Mouse (Mus musculus): ENCODE data around the gene Zfyve27. TPM values are rescaled to one million over a fixed set of nuclear protein-coding genes. Genes with fewer than 3 reads are reported as not detected.

Zfyve27 gene
- polyA plus RNA-seq, 1 experiment from 2014 or later: 27.7 TPM

DNA sequence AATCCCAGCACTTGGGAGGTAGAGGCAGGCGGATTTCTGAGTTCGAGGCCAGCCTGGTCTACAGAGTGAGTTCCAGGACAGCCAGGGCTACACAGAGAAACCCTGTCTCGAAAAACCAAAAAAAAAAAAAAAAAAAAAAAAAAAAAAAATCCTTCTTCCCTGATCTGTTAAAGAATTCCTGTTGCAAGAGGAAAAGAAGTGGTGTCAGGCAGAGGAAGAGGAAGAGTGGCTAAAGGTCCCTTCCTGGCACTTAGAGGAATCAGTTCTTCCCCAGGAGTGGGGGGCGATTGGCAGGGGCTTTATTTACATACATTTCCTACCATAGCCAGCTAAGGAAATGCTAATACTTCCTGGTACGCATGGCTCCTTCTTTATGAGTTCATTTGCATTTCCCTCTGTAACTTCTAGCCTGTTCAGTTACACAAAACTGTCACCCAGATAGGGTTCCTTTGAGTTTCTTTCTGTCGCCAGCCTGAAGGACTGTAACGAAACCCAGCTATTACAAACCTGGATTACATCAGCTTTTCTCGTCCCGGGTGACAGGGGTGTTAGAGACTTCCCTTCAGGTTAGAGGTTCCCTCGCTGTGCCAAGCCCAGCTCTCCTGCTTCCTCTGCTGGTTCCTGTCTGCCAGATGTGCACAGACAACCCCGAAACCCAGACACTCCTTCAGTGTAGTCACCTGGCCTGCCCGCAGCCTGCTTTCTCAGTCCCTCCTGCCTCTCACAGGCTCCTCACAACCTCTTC, 6.1 kb upstream of the Zfyve27 start:
- Histone ChIP-seq H3K4me3 (no peak overlapping the region), H3K4me1 (replicated peaks) (peaks cover 14% of the 10 kb centered on the region), H3K4me2 (peak overlapping the region; percentile 18; the same call in 1 of the 2 replicates), H3K27me3 (replicated peaks) (no peaks in the 10 kb centered on the region), H3K9me3 (replicated peaks) (no peaks in the 10 kb centered on the region), H3K9ac (0 out of 2 replicates have a peak overlapping the region, but pooled peaks have one; percentile 0), H3K36me3 (0 out of 2 replicates have a peak, but pooled peaks cover 2% of the 10 kb centered on the region), H3K27ac (ENCODE audit: poor library complexity, severe bottlenecking) (no peak overlapping the region)
- no peak for ATAC-seq (ENCODE audit: insufficient number of reproducible peaks, low FRiP score)
- WGBS: 36% methylated on average over 12 of the region's 12 CpGs

- no peaks in the 10 kb centered on the region for H3K27me3 ChIP-seq (replicated peaks)
- 0 out of 2 replicates have a peak overlapping the region, but pooled peaks have one; percentile 0 for H3K9ac ChIP-seq
- no peak for ATAC-seq (ENCODE audit: insufficient number of reproducible peaks, low FRiP score)
- no peak overlapping the region for H3K27ac ChIP-seq (ENCODE audit: poor library complexity, severe bottlenecking)
- peaks cover 14% of the 10 kb centered on the region for H3K4me1 ChIP-seq (replicated peaks)
- 17% methylated on average over 13 of the region's 13 CpGs for WGBS
- peak overlapping the region; percentile 18 for H3K4me2 ChIP-seq
- no peak overlapping the region for H3K4me3 ChIP-seq
- H3K36me3 ChIP-seq: no peaks in the 10 kb centered on the region
- no peaks in the 10 kb centered on the region for H3K9me3 ChIP-seq (replicated peaks)
Observed at GRCm38 (mm10) chr19:42158246-42159017, 5.3 kb upstream of the Zfyve27 start.

GRCm38 (mm10) chr19:42164188-42164587, 437 bp downstream of the Zfyve27 start:
- no peak overlapping the region for H3K27ac ChIP-seq (ENCODE audit: poor library complexity, severe bottlenecking)
- ATAC-seq (ENCODE audit: insufficient number of reproducible peaks, low FRiP score): no peak
- H3K4me1 ChIP-seq (replicated peaks): no peaks in the 10 kb centered on the region
- H3K27me3 ChIP-seq (replicated peaks): peaks cover 21% of the 10 kb centered on the region
- H3K36me3 ChIP-seq: no peaks in the 10 kb centered on the region
- H3K9me3 ChIP-seq (replicated peaks): no peaks in the 10 kb centered on the region
- no peak overlapping the region for H3K4me2 ChIP-seq
- WGBS: 64% methylated on average over 7 of the region's 7 CpGs
- no peak overlapping the region for H3K9ac ChIP-seq
- H3K4me3 ChIP-seq: no peak overlapping the region

GRCm38 (mm10) chr19:42166130-42166529, 2.4 kb downstream of the Zfyve27 start:
- Histone ChIP-seq H3K27me3 (replicated peaks) (peaks cover 25% of the 10 kb centered on the region), H3K4me1 (replicated peaks) (peaks cover 9% of the 10 kb centered on the region), H3K4me2 (peak overlapping the region; percentile 53), H3K36me3 (no peaks in the 10 kb centered on the region), H3K9ac (no peak overlapping the region), H3K4me3 (peak overlapping the region; percentile 18; the same call in 1 of the 2 replicates), H3K27ac (ENCODE audit: poor library complexity, severe bottlenecking) (no peak overlapping the region), H3K9me3 (replicated peaks) (no peaks in the 10 kb centered on the region)
- ATAC-seq (ENCODE audit: insufficient number of reproducible peaks, low FRiP score): no peak
- WGBS: 3% methylated on average over 12 of the region's 12 CpGs

DNA sequence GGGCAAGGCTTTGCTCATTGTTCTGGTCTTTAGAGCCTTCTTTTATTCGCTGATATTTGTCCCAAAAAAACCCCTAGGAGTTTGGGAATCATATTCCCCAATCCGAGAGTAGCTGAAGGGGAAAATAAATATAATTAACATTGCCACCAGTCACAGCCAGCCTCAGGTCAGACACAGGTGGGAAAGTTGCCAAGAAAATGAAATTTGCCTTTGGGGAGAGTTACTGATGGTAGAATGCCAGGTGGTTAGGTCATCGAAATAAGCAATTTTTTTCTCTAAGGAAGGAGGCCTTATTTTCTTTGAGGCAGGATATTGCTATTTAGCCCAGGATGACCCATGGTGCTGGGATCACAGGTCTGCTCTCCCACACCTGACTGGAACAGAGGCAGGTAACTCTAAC, 3.0 kb downstream of the Zfyve27 start:
- Histone ChIP-seq H3K9me3 (replicated peaks) (no peaks in the 10 kb centered on the region), H3K4me2 (no peak overlapping the region), H3K27ac (ENCODE audit: poor library complexity, severe bottlenecking) (no peak overlapping the region), H3K9ac (no peak overlapping the region), H3K27me3 (replicated peaks) (peaks cover 25% of the 10 kb centered on the region), H3K4me1 (replicated peaks) (peaks cover 16% of the 10 kb centered on the region), H3K4me3 (no peak overlapping the region), H3K36me3 (no peaks in the 10 kb centered on the region)
- 45% methylated on average over 3 of the region's 3 CpGs for WGBS
- no peak for ATAC-seq (ENCODE audit: insufficient number of reproducible peaks, low FRiP score)

- Histone ChIP-seq H3K4me2 (no peak overlapping the region), H3K9ac (no peak overlapping the region), H3K9me3 (replicated peaks) (no peaks in the 10 kb centered on the region), H3K36me3 (no peaks in the 10 kb centered on the region), H3K4me1 (replicated peaks) (peaks cover 16% of the 10 kb centered on the region), H3K4me3 (no peak overlapping the region), H3K27me3 (replicated peaks) (peaks cover 25% of the 10 kb centered on the region), H3K27ac (ENCODE audit: poor library complexity, severe bottlenecking) (no peak overlapping the region)
- ATAC-seq (ENCODE audit: insufficient number of reproducible peaks, low FRiP score): no peak
- WGBS: 63% methylated on average over 9 of the region's 9 CpGs
Observed at GRCm38 (mm10) chr19:42167489-42167888, 3.7 kb downstream of the Zfyve27 start.

- Histone ChIP-seq H3K4me1 (replicated peaks) (peaks cover 19% of the 10 kb centered on the region), H3K9me3 (replicated peaks) (no peaks in the 10 kb centered on the region), H3K27ac (ENCODE audit: poor library complexity, severe bottlenecking) (no peak overlapping the region), H3K9ac (no peak overlapping the region), H3K4me2 (peak overlapping the region; percentile 83), H3K4me3 (no peak overlapping the region), H3K27me3 (replicated peaks) (peaks cover 25% of the 10 kb centered on the region), H3K36me3 (no peaks in the 10 kb centered on the region)
- 54% methylated on average over 10 of the region's 10 CpGs for WGBS
- no peak for ATAC-seq (ENCODE audit: insufficient number of reproducible peaks, low FRiP score)
Observed at GRCm38 (mm10) chr19:42169322-42169975, 5.7 kb downstream of the Zfyve27 start.

DNA sequence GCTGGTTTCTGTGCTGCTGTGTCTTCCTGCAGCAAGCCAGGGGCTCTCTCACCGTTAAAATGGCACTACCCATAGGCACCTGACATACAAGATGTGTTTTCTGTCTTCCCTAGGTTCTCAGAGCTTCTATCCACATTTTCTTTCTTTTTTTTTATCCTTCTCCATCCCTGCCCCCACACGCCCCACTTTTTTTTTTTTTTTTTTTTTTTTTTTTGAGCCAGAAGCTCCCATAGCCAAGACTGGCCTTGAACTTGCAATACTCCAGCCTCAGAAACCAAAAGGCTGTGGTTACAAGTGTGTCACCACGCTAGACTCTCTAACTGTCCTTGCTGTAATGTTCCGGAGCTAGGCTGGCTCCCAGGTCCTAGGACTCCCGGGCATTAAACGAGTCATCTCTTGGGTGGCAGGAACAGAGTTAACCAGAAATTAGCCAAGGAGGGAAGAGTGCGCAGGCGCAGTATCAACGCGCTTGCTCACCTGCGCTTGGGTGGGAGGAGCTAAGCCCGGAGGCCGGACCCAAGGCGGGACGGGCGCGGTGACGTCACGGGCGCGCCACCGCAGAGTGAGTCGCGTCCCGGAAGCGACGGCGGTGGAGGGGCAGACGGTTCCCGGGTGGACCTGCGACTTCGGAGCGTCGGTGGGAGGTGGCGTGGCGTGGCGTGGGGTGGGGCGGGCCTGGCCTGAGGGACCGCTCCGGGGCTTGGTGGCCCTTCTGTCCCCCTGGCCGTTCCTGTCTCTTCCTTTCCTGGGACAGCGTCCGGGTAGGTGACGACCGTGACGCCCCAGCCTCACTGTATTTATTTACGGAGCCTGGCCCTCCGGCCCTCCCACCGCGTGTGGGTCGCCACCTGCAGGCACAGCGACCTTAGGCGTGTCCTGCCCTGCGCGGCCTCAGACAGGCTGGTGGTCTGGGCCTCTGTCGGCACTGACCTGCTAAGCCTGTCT, 6.5 kb downstream of the Zfyve27 start:
- Histone ChIP-seq H3K4me3 (peak overlapping the region; percentile 82), H3K4me2 (peak overlapping the region; percentile 83), H3K36me3 (no peaks in the 10 kb centered on the region), H3K9me3 (replicated peaks) (no peaks in the 10 kb centered on the region), H3K4me1 (replicated peaks) (peaks cover 22% of the 10 kb centered on the region), H3K9ac (peak overlapping the region; percentile 92), H3K27me3 (replicated peaks) (peaks cover 23% of the 10 kb centered on the region), H3K27ac (ENCODE audit: poor library complexity, severe bottlenecking) (no peak overlapping the region)
- WGBS: 1% methylated on average over 56 of the region's 56 CpGs
- peak; percentile 94 for ATAC-seq (ENCODE audit: insufficient number of reproducible peaks, low FRiP score)

DNA sequence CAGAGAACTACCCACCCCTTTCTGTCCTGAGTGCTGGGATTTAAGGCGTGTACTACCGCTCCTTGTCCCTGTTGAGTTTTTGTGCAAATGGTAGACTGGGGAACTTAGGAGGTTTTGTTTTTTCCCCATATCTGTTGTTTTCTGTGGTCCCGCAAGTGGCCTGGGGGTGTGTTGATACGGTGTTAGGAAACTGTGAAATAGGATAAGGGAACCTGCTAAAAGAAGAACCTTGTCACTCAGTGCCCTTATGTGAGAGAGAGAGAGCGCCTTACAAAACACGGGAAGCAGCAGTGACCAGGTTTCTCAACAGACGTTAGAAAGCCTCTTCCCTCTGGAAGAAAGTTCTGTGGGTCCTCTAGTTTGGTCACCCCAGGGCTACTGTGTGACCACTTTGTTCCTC, 13.1 kb downstream of the Zfyve27 start:
- no peak overlapping the region for H3K9ac ChIP-seq
- WGBS: 65% methylated on average over 7 of the region's 7 CpGs
- no peak overlapping the region for H3K4me3 ChIP-seq
- peaks cover 6% of the 10 kb centered on the region for H3K4me1 ChIP-seq (replicated peaks)
- no peak overlapping the region for H3K27ac ChIP-seq (ENCODE audit: poor library complexity, severe bottlenecking)
- H3K27me3 ChIP-seq (replicated peaks): no peaks in the 10 kb centered on the region
- peaks cover 29% of the 10 kb centered on the region for H3K36me3 ChIP-seq
- ATAC-seq (ENCODE audit: insufficient number of reproducible peaks, low FRiP score): no peak
- no peaks in the 10 kb centered on the region for H3K9me3 ChIP-seq (replicated peaks)
- H3K4me2 ChIP-seq: no peak overlapping the region

GRCm38 (mm10) chr19:42177461-42177860, 13.7 kb downstream of the Zfyve27 start:
- Histone ChIP-seq H3K9me3 (replicated peaks) (no peaks in the 10 kb centered on the region), H3K4me2 (no peak overlapping the region), H3K4me3 (no peak overlapping the region), H3K27ac (ENCODE audit: poor library complexity, severe bottlenecking) (no peak overlapping the region), H3K4me1 (replicated peaks) (peaks cover 6% of the 10 kb centered on the region), H3K27me3 (replicated peaks) (no peaks in the 10 kb centered on the region), H3K36me3 (peaks cover 31% of the 10 kb centered on the region), H3K9ac (no peak overlapping the region)
- 59% methylated on average over 2 of the region's 2 CpGs for WGBS
- ATAC-seq (ENCODE audit: insufficient number of reproducible peaks, low FRiP score): no peak
